Mouse (Mus musculus): ENCODE results near the gene Mtfr2.
A peak's percentile ranks its signal among the peaks of the same experiment; 100 is the strongest.

The Mtfr2 gene

DNA sequence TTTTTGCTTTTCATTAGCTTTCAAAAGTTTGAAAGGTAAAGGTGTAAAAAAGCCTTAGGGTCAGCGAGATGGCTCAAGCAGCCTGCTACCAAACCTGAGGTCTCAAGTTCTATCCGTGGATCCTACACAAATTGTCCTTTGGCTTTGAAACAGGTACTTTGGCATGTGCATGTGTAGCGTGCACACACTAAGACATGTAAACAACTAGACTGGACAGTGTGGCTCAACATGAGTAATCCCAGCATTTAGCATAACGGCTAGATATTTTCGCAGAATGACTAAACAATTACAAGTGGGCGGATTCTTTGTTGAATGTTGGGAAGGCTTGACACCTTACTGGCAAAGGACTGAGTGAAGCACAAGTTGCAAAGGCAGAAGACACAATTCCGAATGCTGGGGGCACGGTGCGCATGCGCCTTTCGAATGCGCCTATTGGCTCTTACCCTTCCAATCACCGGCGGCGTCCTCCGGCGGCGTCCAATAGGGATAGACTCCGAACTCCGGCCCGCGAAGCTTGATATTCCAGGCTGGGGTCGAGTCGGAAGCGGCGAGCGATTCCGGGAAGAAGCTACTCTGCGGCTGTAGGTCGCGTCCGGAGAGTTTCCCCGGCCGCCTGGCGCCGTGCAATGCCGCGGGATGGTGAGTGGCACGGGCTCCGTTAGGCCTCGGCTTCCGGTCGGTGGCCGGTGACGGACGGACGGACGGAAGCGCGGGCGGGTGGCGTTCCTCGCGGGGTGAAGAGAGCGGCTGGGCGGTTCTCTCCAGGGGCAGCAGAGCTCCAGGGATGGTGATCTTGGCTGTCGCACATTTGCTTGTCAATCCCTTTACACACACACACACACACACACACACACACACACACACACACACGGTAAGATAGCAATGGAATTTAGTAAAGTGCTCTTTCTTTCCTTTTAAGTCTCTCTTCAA, at the start of gene Mtfr2:
Gene Mtfr2, plus strand, starts transcription at position 486 of the 930 bp plus-strand sequence.
- peak; percentile 94 for DNase-seq

DNA sequence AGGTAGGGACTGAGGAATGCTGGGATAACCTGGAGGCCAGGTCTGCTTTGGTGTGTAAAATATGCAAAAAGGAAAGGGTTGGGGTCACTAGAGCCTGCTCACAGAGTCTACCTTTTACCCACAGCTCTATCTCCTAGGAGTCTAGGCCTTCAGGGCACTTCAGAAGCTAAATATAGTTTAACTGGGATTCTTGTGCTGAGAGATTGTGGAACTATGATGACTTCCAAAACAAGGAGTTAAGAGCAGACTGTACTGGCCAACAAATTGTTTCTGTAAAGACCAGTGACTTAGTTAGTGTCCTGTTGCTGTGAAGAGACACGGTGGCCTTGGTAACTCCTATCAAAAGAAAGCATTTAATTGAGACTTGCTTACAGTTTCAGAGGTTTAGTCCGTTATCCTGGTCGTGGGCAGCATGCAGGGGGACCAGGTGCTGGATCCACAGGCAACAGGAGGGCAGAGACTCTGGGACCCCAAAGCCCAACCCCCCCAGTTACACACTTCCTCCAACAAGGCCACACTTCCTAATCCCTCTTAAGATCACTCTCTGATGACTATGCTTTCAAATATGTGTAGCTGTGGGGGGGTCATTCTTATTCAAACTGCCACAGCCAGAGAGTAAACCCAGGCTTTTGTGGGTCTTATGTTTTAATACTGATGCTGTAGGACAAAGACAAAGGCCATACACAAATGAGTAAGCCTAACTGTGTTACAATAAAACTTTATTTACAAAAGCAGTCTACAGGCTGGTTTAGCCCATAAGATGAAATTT, 49.2 kb upstream of the Mtfr2 start:
- no peak for DNase-seq

DNA sequence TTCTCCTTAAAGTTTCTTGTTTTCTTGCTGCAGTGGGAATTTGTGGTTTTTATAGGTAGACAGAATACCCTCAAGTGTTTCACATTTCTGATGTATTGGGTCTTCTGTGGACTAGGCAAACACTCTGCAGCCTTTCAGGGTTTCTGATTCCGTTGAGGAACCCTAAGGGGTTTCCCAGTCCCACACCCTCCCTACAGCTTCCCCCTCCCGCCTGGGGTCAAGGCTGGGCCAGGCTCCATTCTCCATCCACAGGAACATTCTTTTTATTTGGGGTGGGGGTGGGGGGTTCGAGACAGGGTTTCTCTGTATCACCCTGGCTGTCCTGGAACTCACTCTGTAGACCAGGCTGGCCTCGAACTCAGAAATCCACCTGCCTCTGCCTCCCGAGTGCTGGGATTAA, 48.5 kb upstream of the Mtfr2 start:
- no peak for DNase-seq

DNA sequence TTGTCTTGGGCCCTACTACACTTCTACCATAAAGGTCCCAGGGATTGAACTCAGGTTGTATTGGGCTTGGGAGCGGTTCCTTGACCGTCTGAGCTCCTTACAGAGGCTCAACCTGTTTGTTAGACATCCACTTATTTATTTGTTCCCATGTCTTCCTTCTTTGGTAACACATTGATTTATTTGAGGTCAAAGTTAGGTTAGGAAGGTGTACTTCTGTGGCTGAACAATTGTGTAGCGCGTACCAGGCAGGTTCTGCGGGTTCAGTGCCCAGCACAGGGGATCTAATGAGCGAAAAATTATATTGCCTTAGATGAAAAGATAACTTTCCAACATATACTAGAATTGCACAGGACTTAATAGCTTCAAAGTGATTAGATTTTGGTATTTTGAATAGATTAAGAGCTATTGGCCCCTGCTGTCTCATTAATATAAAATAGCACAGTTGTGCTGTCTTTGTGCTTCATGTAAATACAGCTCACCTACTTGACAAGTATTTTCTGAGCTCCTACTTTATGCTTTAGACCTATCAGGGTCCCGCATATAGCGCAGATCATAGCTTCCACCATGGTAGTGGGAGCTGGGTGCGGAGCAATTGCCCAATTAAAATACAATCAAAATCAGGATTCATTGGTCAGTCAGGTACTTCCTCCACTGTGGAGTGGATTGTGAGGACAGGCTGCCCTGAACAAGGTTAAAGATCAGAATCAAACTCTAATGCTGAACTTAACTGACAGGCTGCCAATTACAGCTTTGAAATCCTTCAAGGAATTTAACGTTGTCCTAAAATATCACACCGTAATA, 36.4 kb upstream of the Mtfr2 start:
- no peak for DNase-seq

DNA sequence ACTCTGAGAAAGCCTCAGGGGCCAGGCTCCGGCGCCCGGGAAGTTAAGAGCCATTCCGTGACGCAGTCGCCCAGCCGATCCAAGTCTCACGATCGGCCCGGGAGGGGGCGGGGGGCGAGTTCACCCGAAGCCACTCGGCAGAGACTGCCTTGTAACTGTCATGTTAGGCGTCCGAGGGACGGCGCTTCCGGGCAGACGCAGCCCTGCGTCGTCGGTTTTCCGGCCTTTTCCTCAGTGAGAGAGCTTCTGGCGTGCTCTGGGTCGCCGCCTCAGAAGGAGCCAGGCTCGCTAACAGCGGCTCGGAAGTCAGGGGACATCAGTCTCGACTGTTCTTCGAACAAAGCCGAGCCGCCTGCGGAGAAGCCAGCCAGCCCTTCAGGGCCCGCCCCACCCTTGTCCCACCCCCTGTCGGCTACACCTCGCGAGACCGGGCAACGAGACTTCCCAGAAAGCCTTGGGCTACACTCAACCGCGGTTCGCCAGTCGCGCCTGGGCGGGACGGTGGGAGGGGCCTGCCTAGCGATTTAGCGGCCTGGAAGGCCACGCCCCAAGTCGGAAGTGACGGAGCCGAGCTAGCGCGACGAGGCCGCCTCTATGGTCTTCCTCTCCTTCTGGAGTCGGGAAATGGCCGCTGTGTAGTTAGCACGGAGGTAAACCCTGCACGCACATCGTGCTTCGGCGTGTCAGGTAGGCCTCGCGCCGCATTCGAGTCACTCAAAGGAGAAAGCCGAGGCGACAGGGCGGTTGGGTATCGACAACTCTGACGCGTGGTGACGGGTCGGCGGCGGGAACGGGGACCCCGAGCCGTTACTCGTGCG, 35.4 kb upstream of the Mtfr2 start, which contains the start of gene Bclaf1:
Gene Bclaf1, plus strand, starts transcription at position 552 of the 818 bp plus-strand sequence.
- DNase-seq = peak; percentile 100

DNA sequence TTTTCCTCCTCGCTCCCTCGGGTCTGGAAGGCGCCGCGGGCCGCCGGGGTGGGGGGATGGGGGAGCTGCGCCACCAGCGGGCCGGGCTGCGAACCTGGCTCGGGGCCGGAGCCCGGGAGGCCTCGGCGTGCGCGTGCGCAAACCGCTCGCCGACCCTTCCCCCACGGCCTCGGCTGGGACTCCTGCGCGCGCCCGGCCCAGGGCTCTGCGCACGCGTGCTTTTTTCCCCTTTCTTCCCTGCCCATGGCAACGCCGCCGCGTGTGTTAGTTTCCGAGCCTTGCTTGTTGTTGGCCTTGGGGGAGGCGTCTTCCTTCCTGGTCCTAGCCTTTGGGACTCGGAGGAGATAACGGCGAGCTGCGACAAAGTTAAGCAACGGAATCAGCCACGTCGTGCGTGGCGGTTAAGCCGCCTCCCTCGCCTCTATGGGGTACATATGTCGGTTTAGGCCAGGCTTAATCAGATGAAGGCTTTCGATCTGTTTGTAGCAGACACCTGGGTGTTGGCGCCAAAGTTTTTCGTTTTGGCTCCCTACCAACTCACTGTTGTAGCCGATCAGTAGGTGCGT, 34.8 kb upstream of the Mtfr2 start:
- peak; percentile 94 for DNase-seq

DNA sequence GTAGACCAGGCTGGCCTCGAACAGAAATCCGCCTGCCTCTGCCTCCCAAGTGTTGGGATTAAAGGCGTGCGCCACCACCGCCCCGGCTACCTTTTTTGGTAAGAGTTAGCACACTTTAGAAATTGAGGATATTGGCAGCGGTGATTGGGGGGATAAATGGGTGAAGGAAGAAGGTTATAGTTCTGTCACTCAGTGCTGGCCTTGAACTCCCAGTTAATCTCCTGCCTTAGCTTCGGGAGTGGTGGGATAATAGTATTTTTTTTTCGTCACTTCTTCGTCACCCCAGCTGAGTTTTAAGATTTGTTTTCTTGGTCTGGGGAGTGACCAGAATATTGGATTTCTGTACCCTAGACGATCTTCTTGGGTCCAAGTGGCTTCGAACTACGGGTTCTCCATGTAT, 34.1 kb upstream of the Mtfr2 start:
- no peak for DNase-seq

DNA sequence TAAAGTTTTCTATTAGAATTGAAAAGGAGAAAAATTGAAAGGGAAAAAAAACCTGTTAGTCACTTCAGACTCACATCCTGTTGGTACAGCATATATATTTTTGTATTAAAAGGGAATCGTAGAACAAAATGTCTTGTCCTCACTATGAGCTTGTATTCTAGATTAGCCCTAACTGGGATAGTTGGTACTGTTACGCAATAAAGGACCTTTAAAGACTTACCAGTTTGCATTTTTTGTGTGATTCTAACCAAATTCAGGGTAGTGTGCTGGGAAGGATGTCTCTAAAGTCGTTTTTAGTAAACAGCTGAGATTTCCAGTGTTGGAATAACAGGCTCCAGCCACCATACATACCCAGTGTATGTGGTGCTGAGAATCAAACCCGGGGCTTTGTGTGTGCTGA, 33.6 kb upstream of the Mtfr2 start:
- DNase-seq = no peak

DNA sequence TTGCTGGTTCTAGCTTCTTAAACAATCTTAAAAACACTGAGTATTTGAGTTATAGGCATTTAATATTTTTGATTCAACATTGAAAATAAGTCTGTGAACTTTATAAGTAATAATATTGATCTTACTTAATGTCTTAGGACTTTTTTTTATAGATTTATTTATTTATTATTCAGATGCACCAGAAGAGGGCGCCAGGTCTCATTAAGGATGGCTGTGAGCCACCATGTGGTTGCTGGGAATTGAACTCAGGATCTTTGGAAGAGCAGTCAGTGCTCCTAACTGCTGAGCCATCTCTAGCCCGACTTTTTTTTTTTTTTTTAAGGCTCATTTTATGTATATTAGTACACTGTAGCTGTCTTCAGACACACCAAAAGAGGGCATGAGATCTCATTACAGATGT, 32.8 kb upstream of the Mtfr2 start:
- peak in 1 of 2 experiments; percentile 23 for DNase-seq

DNA sequence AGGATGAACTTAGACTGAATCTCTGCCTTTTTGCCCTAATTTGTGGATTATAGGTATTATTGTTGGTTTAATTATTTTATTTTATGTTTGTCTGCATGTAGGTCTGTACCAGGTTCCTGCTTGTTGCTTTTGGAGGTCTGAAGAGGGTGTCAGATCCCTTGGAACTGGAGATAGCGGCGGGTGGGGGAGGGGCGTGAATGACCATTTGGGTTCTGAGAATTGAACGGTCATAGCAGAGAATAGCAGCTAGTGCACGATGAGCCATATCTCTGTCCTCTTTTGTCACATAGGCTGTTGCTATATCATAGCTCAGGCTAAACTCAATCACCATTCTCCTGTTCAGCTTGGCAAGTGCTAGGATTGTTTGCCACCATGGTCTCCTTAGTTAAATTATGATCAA, 30.1 kb upstream of the Mtfr2 start:
- DNase-seq = no peak

DNA sequence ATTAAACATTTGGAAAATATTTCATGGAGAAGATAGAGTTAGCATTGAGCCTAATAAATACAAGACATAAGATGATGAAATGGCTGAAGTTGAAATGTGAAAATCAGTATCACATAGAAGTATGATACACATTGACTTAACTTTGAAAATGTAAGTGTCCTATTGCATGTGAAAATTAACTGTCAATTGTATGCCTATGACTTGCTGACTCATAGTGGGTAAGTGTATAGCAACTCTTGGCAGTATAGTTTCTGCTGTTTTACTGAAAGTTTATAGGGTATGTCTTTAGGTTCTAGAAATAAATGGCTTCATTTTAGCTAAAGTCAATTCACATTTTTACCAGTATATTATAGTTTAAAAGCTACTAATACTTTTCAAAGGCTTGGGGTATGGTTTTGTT, 21.3 kb upstream of the Mtfr2 start:
- no peak for DNase-seq

DNA sequence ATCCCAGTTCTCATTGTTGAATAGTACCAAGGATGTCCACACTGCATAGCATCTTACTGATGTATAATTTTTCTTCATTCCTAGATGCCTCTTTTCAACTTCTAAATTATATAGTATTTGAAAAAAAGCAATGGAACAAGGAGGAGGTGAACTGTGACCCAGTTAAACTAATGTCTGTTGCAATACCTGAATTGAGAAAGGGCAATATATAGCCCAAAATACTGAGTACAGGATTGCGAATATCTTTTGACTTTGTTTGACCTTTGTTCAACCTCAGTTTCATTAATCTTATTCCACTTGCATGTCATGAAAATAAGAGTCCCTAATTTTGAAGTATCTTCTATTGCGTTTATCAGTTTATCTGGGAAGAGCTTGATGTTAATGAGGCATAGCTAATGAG, 16.3 kb upstream of the Mtfr2 start:
- DNase-seq = no peak

DNA sequence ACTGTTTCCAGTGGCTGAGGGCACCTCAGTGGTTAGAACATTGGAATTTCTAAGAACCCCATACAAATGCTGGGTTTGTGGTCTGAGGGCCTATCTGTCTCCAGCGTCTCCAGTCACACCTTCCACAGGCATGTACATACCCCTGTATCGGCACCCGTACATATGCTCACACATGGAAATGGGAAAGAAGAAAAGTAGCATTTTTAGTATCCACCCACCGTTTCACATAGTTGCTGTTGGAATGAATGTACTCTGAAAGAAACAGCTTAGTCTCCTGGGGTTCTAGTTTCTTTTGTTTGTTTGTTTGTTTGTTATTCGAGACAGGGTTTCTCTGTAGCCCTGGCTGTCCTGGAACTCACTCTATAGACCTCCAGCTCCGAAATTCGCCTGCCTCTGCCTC, 9.7 kb upstream of the Mtfr2 start:
- no peak for DNase-seq

DNA sequence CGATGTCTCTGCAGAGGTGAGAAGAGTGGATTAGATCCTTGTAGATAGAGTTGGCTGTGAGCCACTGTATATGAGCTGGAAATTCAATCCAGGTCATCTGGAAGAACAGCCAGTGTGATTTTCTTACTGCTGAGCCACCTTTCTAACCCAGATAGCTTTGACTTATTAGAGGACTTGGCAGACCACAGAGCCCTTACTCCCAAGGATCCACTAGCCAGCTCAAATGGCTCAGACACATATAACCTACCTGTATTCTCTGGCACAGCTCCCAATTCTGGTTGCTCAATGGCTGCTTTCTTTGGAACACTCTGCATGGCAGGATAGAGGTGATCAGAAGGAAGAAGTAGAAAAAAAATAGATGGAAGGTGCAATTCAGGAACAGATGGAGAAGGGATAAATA, 1.8 kb upstream of the Mtfr2 start:
- DNase-seq = no peak

DNA sequence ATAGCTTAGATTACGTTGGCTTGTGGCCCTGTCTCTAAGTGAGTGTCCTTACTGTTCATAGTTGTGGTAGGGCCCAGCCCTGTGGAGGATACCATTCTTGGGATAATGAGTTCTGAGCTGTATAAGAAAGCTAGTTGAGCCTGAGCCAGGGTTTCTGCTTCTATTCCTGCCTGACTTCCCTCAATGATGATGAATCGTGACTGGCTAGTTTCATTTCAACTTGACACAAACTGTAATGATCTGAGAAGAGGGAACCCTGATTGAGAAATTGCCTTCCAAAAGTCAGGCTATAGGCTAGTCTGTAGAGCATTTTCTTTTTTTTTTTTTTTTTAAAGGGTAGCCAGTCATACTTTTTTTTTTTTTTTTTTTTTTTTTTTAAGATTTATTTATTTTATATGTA, 1.3 kb downstream of the Mtfr2 start:
- no peak for DNase-seq

DNA sequence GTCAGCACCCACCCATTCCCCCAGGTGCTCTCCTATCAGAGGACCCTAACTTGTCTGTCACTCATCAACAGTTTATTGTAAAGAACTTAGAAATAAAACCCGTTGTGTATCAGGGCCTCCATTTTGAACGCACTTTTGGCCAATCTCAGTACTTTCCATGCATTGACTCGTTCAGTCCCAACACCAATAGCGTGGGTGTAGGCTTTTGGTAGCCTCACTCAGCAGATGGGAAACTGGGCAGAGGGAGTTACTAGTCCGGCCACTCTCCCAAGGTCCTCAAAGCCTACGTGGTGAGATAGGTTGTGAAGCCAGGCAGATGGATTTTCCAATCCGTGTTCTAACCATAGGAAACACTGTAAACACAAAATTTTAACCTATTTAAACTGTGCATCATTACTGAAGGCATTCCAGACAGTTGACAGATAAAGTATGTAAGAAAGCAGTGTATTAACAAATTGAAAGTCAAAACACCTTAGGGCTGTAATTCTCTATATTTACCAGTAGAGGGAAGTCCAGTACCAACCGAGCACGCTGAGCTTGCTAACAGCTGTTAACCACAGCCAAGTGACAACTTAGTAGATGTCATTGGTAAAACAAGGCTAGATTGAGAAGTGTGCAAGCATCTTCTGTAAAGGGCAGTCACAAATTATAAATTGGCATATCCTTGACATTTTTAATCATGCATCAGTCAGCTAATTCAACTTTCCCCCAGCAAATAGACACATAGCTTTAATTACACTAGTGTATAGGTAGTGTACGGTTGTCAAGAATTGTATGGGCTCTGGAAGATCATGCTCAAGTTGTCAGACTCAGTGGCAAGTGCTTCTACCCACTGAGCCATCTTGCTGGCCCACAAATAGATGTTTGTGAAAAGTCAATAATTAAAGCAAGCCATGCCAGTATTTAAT, 14.2 kb downstream of the Mtfr2 start:
- DNase-seq = no peak

DNA sequence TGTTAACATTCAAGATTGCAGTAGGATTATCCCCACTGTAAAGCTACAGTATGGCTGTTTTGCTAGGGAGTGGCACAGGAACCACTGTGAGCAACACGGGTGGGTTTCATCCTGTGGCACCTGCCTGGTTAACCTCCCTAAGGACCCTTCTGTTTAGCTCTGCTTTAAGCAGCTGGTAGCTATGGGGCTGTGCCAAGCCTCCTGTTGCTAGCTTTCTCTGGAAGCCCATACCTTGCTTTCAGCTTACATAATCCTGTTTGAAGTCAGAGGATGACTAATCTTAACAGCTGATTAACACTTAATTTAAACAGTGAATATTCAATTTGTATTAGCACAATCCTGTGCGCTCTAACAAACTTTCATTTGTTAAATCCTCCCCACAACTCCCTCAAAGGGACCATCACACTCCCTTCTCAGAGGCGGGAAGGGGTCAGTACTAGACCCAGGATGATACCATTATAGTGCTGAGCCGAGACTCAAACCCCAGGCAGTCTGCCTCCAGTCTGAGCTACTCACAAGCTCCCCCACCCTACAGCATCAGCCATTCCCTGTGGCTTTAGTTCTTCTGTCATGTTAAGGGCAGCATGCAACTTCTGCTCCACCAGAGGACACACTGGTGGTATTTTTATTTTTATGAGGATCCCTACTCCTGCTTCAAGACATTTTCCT, 15.0 kb downstream of the Mtfr2 start:
- DNase-seq = peak in 1 of 2 experiments; percentile 37

DNA sequence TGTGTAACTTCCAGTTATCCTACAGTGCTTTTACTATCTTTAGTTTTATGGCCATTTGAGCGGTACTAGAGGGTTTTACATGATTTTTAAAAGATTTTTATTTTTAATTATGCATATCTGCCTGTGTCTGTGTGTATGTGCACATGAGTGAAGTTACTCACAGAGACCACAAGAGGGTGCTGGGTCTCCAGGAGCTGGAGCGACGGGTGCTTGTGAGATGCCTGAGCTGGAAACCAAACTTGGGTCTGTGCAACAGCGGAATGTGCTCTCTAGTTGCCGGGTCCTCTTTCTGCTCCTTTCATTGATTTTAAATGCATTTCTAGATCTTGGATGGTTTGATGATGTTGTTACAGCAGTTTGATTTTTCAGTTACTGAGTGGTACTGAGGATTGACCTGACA, 24.5 kb downstream of the Mtfr2 start:
- no peak for DNase-seq

DNA sequence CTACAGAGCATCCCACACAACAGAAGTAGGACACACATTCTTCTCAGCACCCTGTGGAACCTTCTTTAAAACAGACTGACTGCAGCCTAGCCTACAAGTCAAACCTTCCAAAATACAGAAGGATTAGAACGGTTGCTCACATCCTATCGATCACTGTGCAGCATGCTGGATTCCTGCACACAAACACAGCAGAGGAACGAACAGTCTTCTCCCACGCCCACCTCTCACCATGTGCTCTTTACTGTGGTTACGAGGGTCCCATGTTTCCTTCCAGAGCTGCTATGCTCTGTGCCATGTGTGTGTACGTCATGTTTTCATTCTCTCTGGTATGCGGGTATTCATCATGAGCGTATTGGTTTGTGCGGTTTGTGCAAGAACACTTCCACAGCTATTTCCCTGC, 30.1 kb downstream of the Mtfr2 start:
- no peak for DNase-seq

DNA sequence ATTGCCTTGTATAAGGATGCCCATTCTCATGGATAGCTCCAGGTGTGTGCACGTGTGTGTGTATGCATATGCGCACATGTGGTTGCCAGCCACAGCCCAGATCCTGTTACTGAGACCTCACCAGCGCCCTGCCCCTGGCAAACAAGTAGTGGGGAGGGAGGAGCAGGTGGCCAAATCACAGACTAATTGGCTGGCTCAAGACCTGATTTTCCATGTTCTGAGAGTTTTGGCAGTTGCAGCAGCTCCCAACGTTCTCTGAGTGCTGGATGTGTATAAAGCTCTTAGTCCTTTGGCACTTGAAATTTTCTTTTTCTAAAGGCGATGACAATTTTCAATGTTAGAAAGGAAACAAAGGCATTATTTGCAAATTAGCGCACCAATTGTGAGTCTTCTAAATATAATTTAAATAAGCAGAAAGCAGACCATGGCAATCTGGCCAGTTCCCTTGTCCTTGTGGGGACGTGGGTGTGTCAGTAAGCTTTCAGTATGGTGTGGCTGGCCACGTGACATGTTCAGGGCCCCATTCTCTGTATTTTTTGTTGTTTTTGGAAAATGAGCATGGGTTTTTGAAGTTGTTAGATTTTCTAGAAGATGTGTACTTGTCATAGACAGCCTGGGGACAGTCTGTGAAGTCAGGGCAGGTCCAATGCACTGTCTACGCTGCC, 31.6 kb downstream of the Mtfr2 start:
- no peak for DNase-seq
